In genomic region chr1:130217404-130217803, GRCm38 (mm10) we compare ENCODE assay signal across 18 mouse cellular contexts.
"Had no signal": no experiment of that assay in that cellular context is flagged by ENCODE, and none has a peak within 500 bp of the region (broad histone marks: within the 10 kb centered on the region; RNA-seq: fewer than 3 reads in every experiment).

No protein-coding gene starts in this region.

- H3K4me3 ChIP-seq: limb, embryonic 12.5 days; liver, embryonic 15.5 days; megakaryocyte, embryonic 14.5 days; midbrain, embryonic 12.5 days; neural tube, embryonic 13.5 days had no signal

- H3K4me1 ChIP-seq: limb, embryonic 12.5 days; liver, embryonic 15.5 days; megakaryocyte, embryonic 14.5 days; midbrain, embryonic 12.5 days had no signal

- ATAC-seq: midbrain, embryonic 16.5 days had no signal

- H3K4me2 ChIP-seq: limb, embryonic 12.5 days; liver, embryonic 11.5 days; liver, embryonic 15.5 days; midbrain, embryonic 12.5 days; neural tube, embryonic 13.5 days had no signal

- DNase-seq: kidney, adult 8-10 months; kidney, postnatal 36 days; layer of hippocampus, adult 9-11 months; layer of hippocampus, postnatal 36 days; lung, adult 2 months; lung, postnatal 10 days; right cerebral cortex, postnatal 25 days; thymus, postnatal 4 days had no signal

- H3K9me3 ChIP-seq: limb, embryonic 12.5 days; liver, embryonic 15.5 days; megakaryocyte, embryonic 14.5 days; midbrain, embryonic 12.5 days; neural tube, embryonic 13.5 days had no signal

- H3K9ac ChIP-seq: limb, embryonic 12.5 days; liver, embryonic 15.5 days; midbrain, embryonic 12.5 days; neural tube, embryonic 13.5 days had no signal

- H3K27ac ChIP-seq: kidney, postnatal 0 days; limb, embryonic 12.5 days; liver, embryonic 15.5 days; macrophage; midbrain, embryonic 12.5 days; neural tube, embryonic 13.5 days; stomach, postnatal 0 days had no signal

- H3K36me3 ChIP-seq: limb, embryonic 12.5 days; liver, embryonic 15.5 days; midbrain, embryonic 12.5 days; neural tube, embryonic 13.5 days had no signal

- H3K27me3 ChIP-seq: limb, embryonic 12.5 days; liver, embryonic 15.5 days; megakaryocyte, embryonic 14.5 days; midbrain, embryonic 12.5 days; neural tube, embryonic 13.5 days had no signal
